14 mouse cellular contexts compared by ENCODE assay signal in the genomic region with DNA sequence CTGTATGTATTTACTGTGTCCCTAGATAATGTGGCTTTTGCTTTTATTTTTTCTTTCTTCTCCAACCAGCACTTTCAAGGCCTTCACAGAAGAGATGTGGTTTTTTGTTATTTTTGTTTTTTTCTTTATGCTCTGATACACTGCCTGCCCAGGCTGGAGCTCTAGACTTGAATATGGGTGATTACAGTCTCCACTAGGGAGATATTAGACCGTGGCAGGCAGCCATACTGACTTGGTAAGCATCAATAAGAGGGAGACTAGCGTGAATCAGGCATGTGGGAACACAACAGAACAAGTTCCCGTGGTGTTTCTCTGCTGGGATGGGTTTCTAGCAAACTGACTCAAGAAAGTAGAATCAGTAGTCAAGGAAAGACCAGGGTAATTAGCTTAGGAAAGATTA.
A peak's percentile ranks its signal among the peaks of the same experiment; 100 is the strongest.
DNase-seq lines count a peak whose midpoint lies in the region; ATAC-seq and TF ChIP-seq lines count a peak whose summit lies in the region.
"Had no signal": no experiment of that assay in that cellular context is flagged by ENCODE, and none has a peak within 500 bp of the region (broad histone marks: within the 10 kb centered on the region; RNA-seq: fewer than 3 reads in every experiment).

No protein-coding gene starts in this region.

- no peak overlapping the region for H3K4me3 ChIP-seq in forebrain, embryonic 15.5 days
- H3K4me3 ChIP-seq in forebrain, embryonic 11.5 days (ENCODE audit: low read depth, low read length), result no peak overlapping the region
- no peak overlapping the region for H3K4me3 ChIP-seq in kidney, embryonic 15.5 days (replicated peaks)
- no peak overlapping the region for H3K4me3 ChIP-seq in lung, postnatal 0 days (ENCODE audit: low read depth, low read length)
- H3K4me3 ChIP-seq in stomach, embryonic 16.5 days (replicated peaks; ENCODE audit: low read length), result no peak overlapping the region
- H3K4me3 ChIP-seq: hindbrain, embryonic 15.5 days; megakaryocyte, embryonic 14.5 days; neural tube, embryonic 13.5 days had no signal

- no peak overlapping the region for H3K9ac ChIP-seq in forebrain, embryonic 15.5 days (replicated peaks)
- no peak overlapping the region for H3K9ac ChIP-seq in forebrain, embryonic 11.5 days (ENCODE audit: low read length)
- no peak overlapping the region for H3K9ac ChIP-seq in kidney, embryonic 15.5 days
- H3K9ac ChIP-seq in lung, postnatal 0 days (replicated peaks; ENCODE audit: low read depth), result no peak overlapping the region
- no peak overlapping the region for H3K9ac ChIP-seq in stomach, embryonic 16.5 days (ENCODE audit: low read length)
- H3K9ac ChIP-seq: hindbrain, embryonic 15.5 days; liver, embryonic 14.5 days; neural tube, embryonic 13.5 days had no signal

- no peak for TF ChIP-seq CTCF in lung, postnatal 0 days (IDR thresholded peaks at IDR 0.05)

- DNase-seq in forebrain, embryonic 11.5 days (ENCODE audit: low spot score), result no peak
- no peak for DNase-seq in kidney, adult 18-20 months
- DNase-seq in lung, postnatal 0 days (ENCODE audit: low spot score), result no peak
- DNase-seq in lung, postnatal 25 days (ENCODE audit: low spot score), result no peak
- DNase-seq in neural tube, embryonic 10.5 days (ENCODE audit: extremely low spot score, low spot score), result no peak
- DNase-seq: cerebellum, postnatal 14 days had no signal

- no peaks in the 10 kb centered on the region for H3K36me3 ChIP-seq in forebrain, embryonic 15.5 days
- H3K36me3 ChIP-seq in forebrain, embryonic 11.5 days (ENCODE audit: control insufficient read depth, insufficient read depth, low read length), result no peaks in the 10 kb centered on the region
- no peaks in the 10 kb centered on the region for H3K36me3 ChIP-seq in kidney, embryonic 15.5 days
- H3K36me3 ChIP-seq in lung, postnatal 0 days (ENCODE audit: insufficient read depth, low read length), result no peaks in the 10 kb centered on the region
- H3K36me3 ChIP-seq in stomach, embryonic 16.5 days (ENCODE audit: control insufficient read depth, insufficient read depth, low read length), result no peaks in the 10 kb centered on the region
- H3K36me3 ChIP-seq: hindbrain, embryonic 15.5 days; neural tube, embryonic 13.5 days had no signal

- H3K27ac ChIP-seq in forebrain, embryonic 15.5 days (replicated peaks), result no peak overlapping the region; the same call in 1 of the 2 replicates
- no peak overlapping the region for H3K27ac ChIP-seq in forebrain, embryonic 11.5 days (ENCODE audit: low read depth, low read length)
- H3K27ac ChIP-seq in kidney, embryonic 15.5 days, result peak overlapping the region; percentile 79
- H3K27ac ChIP-seq in lung, postnatal 0 days (ENCODE audit: low read length), result peak overlapping the region; percentile 26; the same call in 1 of the 2 replicates
- 0 out of 2 replicates have a peak overlapping the region, but pooled peaks have one; percentile 54 for H3K27ac ChIP-seq in stomach, embryonic 16.5 days (ENCODE audit: low read length)
- H3K27ac ChIP-seq: hindbrain, embryonic 15.5 days; liver, embryonic 14.5 days; neural tube, embryonic 13.5 days had no signal

- H3K27me3 ChIP-seq in forebrain, embryonic 15.5 days, result no peaks in the 10 kb centered on the region
- no peaks in the 10 kb centered on the region for H3K27me3 ChIP-seq in forebrain, embryonic 11.5 days (ENCODE audit: control insufficient read depth, insufficient read depth, low read length)
- H3K27me3 ChIP-seq in kidney, embryonic 15.5 days, result no peaks in the 10 kb centered on the region
- H3K27me3 ChIP-seq in lung, postnatal 0 days (replicated peaks; ENCODE audit: insufficient read depth, low read length), result no peaks in the 10 kb centered on the region
- no peaks in the 10 kb centered on the region for H3K27me3 ChIP-seq in stomach, embryonic 16.5 days (ENCODE audit: control insufficient read depth, insufficient read depth, low read length)
- H3K27me3 ChIP-seq: hindbrain, embryonic 15.5 days; megakaryocyte, embryonic 14.5 days; neural tube, embryonic 13.5 days had no signal

- ATAC-seq in forebrain, embryonic 15.5 days (replicated peaks), result peak; percentile 58; the same call in 1 of the 2 replicates
- no peak for ATAC-seq in forebrain, embryonic 11.5 days (replicated peaks; ENCODE audit: low FRiP score)
- no peak for ATAC-seq in kidney, embryonic 15.5 days (replicated peaks; ENCODE audit: low FRiP score)
- ATAC-seq in lung, postnatal 0 days, result no peak
- no peak for ATAC-seq in stomach, embryonic 16.5 days (ENCODE audit: insufficient read depth, low FRiP score)
- ATAC-seq: activated CD4-positive, CD25-positive, alpha-beta regulatory T cell, adult 4 months had no signal

- H3K4me1 ChIP-seq in forebrain, embryonic 15.5 days, result peaks cover 16% of the 10 kb centered on the region
- H3K4me1 ChIP-seq in forebrain, embryonic 11.5 days (replicated peaks; ENCODE audit: control insufficient read depth, insufficient read depth, low read length), result no peaks in the 10 kb centered on the region
- peaks cover 10% of the 10 kb centered on the region for H3K4me1 ChIP-seq in kidney, embryonic 15.5 days
- H3K4me1 ChIP-seq in lung, postnatal 0 days (ENCODE audit: insufficient read depth, low read depth, low read length), result 0 out of 2 replicates have a peak, but pooled peaks cover 6% of the 10 kb centered on the region
- H3K4me1 ChIP-seq in stomach, embryonic 16.5 days (ENCODE audit: control insufficient read depth, insufficient read depth, low read length), result peaks cover 12% of the 10 kb centered on the region

- TF ChIP-seq EP300 in lung, postnatal 0 days (IDR thresholded peaks at IDR 0.05), result no peak

- WGBS in forebrain, embryonic 15.5 days, result 31% methylated on average over 3 of the region's 3 CpGs
- 84% methylated on average over 3 of the region's 3 CpGs for WGBS in forebrain, embryonic 11.5 days
- 77% methylated on average over 3 of the region's 3 CpGs for WGBS in kidney, embryonic 15.5 days
- WGBS in lung, postnatal 0 days, result 67% methylated on average over 3 of the region's 3 CpGs
- WGBS in stomach, embryonic 16.5 days, result 55% methylated on average over 3 of the region's 3 CpGs

- H3K9me3 ChIP-seq in forebrain, embryonic 15.5 days, result no peaks in the 10 kb centered on the region
- H3K9me3 ChIP-seq in forebrain, embryonic 11.5 days (ENCODE audit: control insufficient read depth, low read length), result no peaks in the 10 kb centered on the region
- no peaks in the 10 kb centered on the region for H3K9me3 ChIP-seq in kidney, embryonic 15.5 days (replicated peaks)
- H3K9me3 ChIP-seq in lung, postnatal 0 days (ENCODE audit: low read length), result no peaks in the 10 kb centered on the region
- no peaks in the 10 kb centered on the region for H3K9me3 ChIP-seq in stomach, embryonic 16.5 days (replicated peaks; ENCODE audit: control insufficient read depth, low read length)
- H3K9me3 ChIP-seq: hindbrain, embryonic 15.5 days; neural tube, embryonic 13.5 days had no signal

- no peak overlapping the region for H3K4me2 ChIP-seq in forebrain, embryonic 15.5 days (replicated peaks)
- H3K4me2 ChIP-seq in forebrain, embryonic 11.5 days (ENCODE audit: low read depth, low read length, severe bottlenecking), result no peak overlapping the region
- H3K4me2 ChIP-seq in kidney, embryonic 15.5 days, result no peak overlapping the region
- H3K4me2 ChIP-seq in lung, postnatal 0 days (replicated peaks; ENCODE audit: low read depth, low read length), result no peak overlapping the region
- H3K4me2 ChIP-seq in stomach, embryonic 16.5 days (ENCODE audit: low read depth, low read length), result no peak overlapping the region
- H3K4me2 ChIP-seq: hindbrain, embryonic 15.5 days; neural tube, embryonic 13.5 days had no signal

Comparison
In these comparisons a context has a peak if more than half of its experiments do, and no peak if none do; other contexts are left out.
1. H3K27ac ChIP-seq: peak in kidney, embryonic 15.5 days (single experiment), lung, postnatal 0 days (single experiment) and stomach, embryonic 16.5 days (single experiment); none in forebrain, embryonic 15.5 days (single experiment) and forebrain, embryonic 11.5 days (single experiment).